In the genomic region with DNA sequence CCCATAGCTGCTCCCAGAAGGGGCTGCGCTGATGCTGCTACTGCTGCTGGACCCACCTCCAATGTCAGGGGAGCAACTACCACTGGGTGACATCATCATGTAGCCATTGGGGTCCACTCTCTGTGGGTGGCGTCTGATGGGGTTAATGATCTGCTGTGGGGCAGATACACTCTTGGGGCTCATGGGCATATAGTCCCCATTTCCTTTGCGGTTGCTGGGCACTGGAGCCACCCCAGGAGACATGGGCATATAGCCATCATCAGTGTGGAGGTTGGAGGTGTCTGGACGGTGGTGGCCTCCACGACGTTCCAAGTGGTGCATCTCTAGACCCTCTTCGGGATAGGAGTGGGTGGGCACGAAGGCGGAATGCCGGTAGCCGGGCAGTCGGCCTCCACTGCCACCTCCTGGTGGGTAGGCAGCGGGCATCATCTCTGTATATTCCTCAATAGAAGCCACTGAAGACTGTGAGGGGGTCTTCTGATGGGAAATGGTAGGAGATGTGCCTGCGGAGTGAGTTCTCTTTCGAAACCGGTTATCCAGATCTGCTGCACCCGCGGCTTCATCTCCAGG, we compare ENCODE assay signal across 9 mouse cellular contexts. TPM values are rescaled to one million over a fixed set of nuclear protein-coding genes. Genes with fewer than 3 reads are reported as not detected.
DNase-seq lines count a peak whose midpoint lies in the region; ATAC-seq lines count a peak whose summit lies in the region.
"Had no signal": no experiment of that assay in that cellular context is flagged by ENCODE, and none has a peak within 500 bp of the region (broad histone marks: within the 10 kb centered on the region; RNA-seq: fewer than 3 reads in every experiment).

No protein-coding gene starts in this region.

- peaks cover 64% of the 10 kb centered on the region for H3K4me1 ChIP-seq in kidney, embryonic 15.5 days
- peaks cover 66% of the 10 kb centered on the region for H3K4me1 ChIP-seq in neural tube, embryonic 15.5 days

- no peak overlapping the region for H3K9ac ChIP-seq in kidney, embryonic 15.5 days
- 0 out of 2 replicates have a peak overlapping the region, but pooled peaks have one; percentile 82 for H3K9ac ChIP-seq in neural tube, embryonic 15.5 days (replicated peaks)

- no peak overlapping the region for H3K4me3 ChIP-seq in kidney, embryonic 15.5 days (replicated peaks)
- peak overlapping the region; percentile 70 for H3K4me3 ChIP-seq in neural tube, embryonic 15.5 days (replicated peaks)

- intact Hi-C loops in gastrocnemius, postnatal 14 days (cut with DNase I; ENCODE audit: low total_unique reads) = loop anchor here (5.0 to 10.0 kb wide), 2 partner anchors 154 to 311 kb away; no protein-coding TSS in a partner anchor
- intact Hi-C loops in left cerebral cortex, postnatal 25 days (cut with DNase I) = loop anchor here (5.0 kb wide), 1 partner anchor 176 kb away; no protein-coding TSS in a partner anchor

- no peak for ATAC-seq in kidney, embryonic 15.5 days (replicated peaks; ENCODE audit: low FRiP score)
- ATAC-seq in neural tube, embryonic 15.5 days (ENCODE audit: low FRiP score) = no peak

- H3K9me3 ChIP-seq in kidney, embryonic 15.5 days (replicated peaks) = no peaks in the 10 kb centered on the region
- H3K9me3 ChIP-seq in neural tube, embryonic 15.5 days (replicated peaks) = no peaks in the 10 kb centered on the region

- H3K27ac ChIP-seq in kidney, embryonic 15.5 days = no peak overlapping the region
- no peak overlapping the region; the same call in 1 of the 2 replicates for H3K27ac ChIP-seq in neural tube, embryonic 15.5 days (replicated peaks)

- H3K27me3 ChIP-seq in kidney, embryonic 15.5 days = peaks cover 11% of the 10 kb centered on the region; the same call in 1 of the 2 replicates
- H3K27me3 ChIP-seq in neural tube, embryonic 15.5 days (replicated peaks) = no peaks in the 10 kb centered on the region

- 93% methylated on average over 18 of the region's 18 CpGs for WGBS in kidney, embryonic 15.5 days
- WGBS in neural tube, embryonic 15.5 days = 91% methylated on average over 18 of the region's 18 CpGs

- DNase-seq in kidney, adult 18-20 months = no peak
- peak; percentile 26 to 32 for DNase-seq in cerebellum, postnatal 36 days
- peak; percentile 35 for DNase-seq in gastrocnemius, postnatal 14 days
- DNase-seq in layer of hippocampus, postnatal 36 days = peak; percentile 36 to 50
- DNase-seq in left cerebral cortex, postnatal 25 days (ENCODE audit: low spot score in 2 of 2) = no peak
- DNase-seq in spleen, adult 12 weeks (ENCODE audit: low spot score) = no peak

- H3K4me2 ChIP-seq in kidney, embryonic 15.5 days = peak overlapping the region; percentile 91; the same call in 1 of the 2 replicates
- peak overlapping the region; percentile 86 for H3K4me2 ChIP-seq in neural tube, embryonic 15.5 days

- peaks cover 18% of the 10 kb centered on the region for H3K36me3 ChIP-seq in kidney, embryonic 15.5 days
- peaks cover 6% of the 10 kb centered on the region; the same call in 1 of the 2 replicates for H3K36me3 ChIP-seq in neural tube, embryonic 15.5 days
- H3K36me3 ChIP-seq: G1E had no signal

RNA-seq across cellular contexts. Expression of gene Irs1, which starts 2.7 kb away (rescaled TPM):
- 4.1 and 4.3 TPM in 2 replicates for polyA plus RNA-seq in kidney, embryonic 15.5 days (2015; fragmentation: Nextera tagmentation; extraction: Ambion mirVana)
- total RNA-seq in gastrocnemius, postnatal 14 days (2021) = 10 to 100 TPM; 43.0 to 60.6 TPM
- total RNA-seq in layer of hippocampus, postnatal 36 days (2021) = 10 to 100 TPM; 18.2 to 21.4 TPM
- polyA plus RNA-seq in neural tube, embryonic 15.5 days (2015; fragmentation: Nextera tagmentation; extraction: Ambion mirVana) = 7.5 and 8.1 TPM in 2 replicates
- 10 to 100 TPM; 17.3 to 17.4 TPM for total RNA-seq in left cerebral cortex, postnatal 25 days (2021)
- polyA plus RNA-seq: G1E had no signal

RNA-seq across cellular contexts. Expression of gene Rhbdd1, which starts 27.7 kb away (rescaled TPM):
- polyA plus RNA-seq in kidney, embryonic 15.5 days (2015; fragmentation: Nextera tagmentation; extraction: Ambion mirVana) = 9.4 and 9.8 TPM in 2 replicates
- total RNA-seq in gastrocnemius, postnatal 14 days (2021) = 1 to 10 TPM; 8.7 to 9.9 TPM
- 1 to 10 TPM; 7.7 to 7.8 TPM for total RNA-seq in layer of hippocampus, postnatal 36 days (2021)
- polyA plus RNA-seq in neural tube, embryonic 15.5 days (2015; fragmentation: Nextera tagmentation; extraction: Ambion mirVana) = 4.1 and 4.7 TPM in 2 replicates
- 1 to 10 TPM; 6.3 to 7.1 TPM for total RNA-seq in left cerebral cortex, postnatal 25 days (2021)

RNA-seq across cellular contexts. Expression of gene Gm9747, which starts 55.6 kb away (rescaled TPM):
- 11.4 and 11.9 TPM in 2 replicates for polyA plus RNA-seq in kidney, embryonic 15.5 days (2015; fragmentation: Nextera tagmentation; extraction: Ambion mirVana)
- not detected for total RNA-seq in gastrocnemius, postnatal 14 days (2021)
- not detected for total RNA-seq in layer of hippocampus, postnatal 36 days (2021)
- polyA plus RNA-seq in neural tube, embryonic 15.5 days (2015; fragmentation: Nextera tagmentation; extraction: Ambion mirVana) = 26.1 and 28.6 TPM in 2 replicates
- not detected for total RNA-seq in left cerebral cortex, postnatal 25 days (2021)
- polyA plus RNA-seq: G1E had no signal

Comparison
In these comparisons a context has a peak if more than half of its experiments do, and no peak if none do; other contexts are left out.
1. DNase-seq: peak in cerebellum, postnatal 36 days (2 of 2), gastrocnemius, postnatal 14 days (single experiment) and layer of hippocampus, postnatal 36 days (2 of 2); none in kidney, adult 18-20 months (single experiment), left cerebral cortex, postnatal 25 days (0 of 2) and spleen, adult 12 weeks (single experiment).